Mouse (Mus musculus): ENCODE data around the gene Ano2. TPM values are rescaled to one million over a fixed set of nuclear protein-coding genes. Genes with fewer than 3 reads are reported as not detected.

Ano2 gene
- polyA plus RNA-seq, 1 experiment from 2014 or later, result 0.44 TPM

DNA sequence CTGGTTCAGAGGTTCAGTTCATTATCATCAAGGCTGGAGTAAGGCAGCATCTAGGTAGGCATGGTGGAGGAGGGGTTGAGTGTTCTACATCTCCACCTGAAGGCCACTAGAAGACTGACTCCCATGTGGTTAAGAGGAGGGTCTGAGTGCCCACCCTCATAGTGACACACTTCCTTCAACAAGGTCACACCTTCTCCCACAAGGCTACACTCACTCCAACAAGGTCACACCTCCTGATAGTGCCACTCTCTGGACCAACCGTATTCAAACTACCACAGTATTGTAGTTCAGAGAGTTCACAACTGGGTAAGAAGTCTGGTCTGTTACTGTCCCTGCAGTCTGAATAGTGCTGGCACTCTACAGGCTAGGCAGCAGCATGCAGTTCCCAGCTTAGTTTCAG lies 198.4 kb downstream of the Ano2 start:
- Histone ChIP-seq H3K36me3 (ENCODE audit: control insufficient read depth, insufficient read depth, low read length) (no peaks in the 10 kb centered on the region), H3K27me3 (ENCODE audit: control insufficient read depth, insufficient read depth, low read length) (no peaks in the 10 kb centered on the region), H3K4me3 (ENCODE audit: low read depth, low read length) (no peak overlapping the region), H3K27ac (ENCODE audit: low read depth, low read length) (no peak overlapping the region), H3K9me3 (ENCODE audit: control insufficient read depth, low read length) (no peaks in the 10 kb centered on the region), H3K4me2 (ENCODE audit: low read depth, low read length, severe bottlenecking) (no peak overlapping the region), H3K9ac (ENCODE audit: low read length) (no peak overlapping the region), H3K4me1 (replicated peaks; ENCODE audit: control insufficient read depth, insufficient read depth, low read length) (no peaks in the 10 kb centered on the region)
- DNase-seq (ENCODE audit: low spot score) (no peak), ATAC-seq (replicated peaks; ENCODE audit: low FRiP score) (no peak)
- 80% methylated on average over 1 of the region's 1 CpGs for WGBS

DNA sequence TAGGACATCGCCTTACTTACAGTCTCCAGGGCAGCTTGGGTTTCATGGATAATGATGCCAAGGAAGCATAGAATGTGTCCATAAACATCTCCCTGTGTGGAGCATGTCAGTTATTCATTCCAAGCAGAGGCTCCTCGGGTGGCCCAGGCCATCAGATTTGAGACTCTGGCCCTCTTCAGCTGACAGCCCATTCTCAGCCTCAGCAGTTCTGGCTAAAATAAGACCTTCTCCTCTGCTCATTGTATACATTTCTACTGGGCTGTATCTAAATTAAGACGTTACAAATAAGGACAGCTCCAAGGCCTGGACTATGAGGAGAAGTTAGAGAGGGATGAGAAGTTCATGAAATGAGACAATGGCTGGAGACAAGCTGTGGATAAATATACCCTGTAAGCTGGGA lies 204.1 kb downstream of the Ano2 start:
- H3K9me3 ChIP-seq (ENCODE audit: control insufficient read depth, low read length), result no peaks in the 10 kb centered on the region
- 81% methylated on average over 3 of the region's 3 CpGs for WGBS
- H3K4me1 ChIP-seq (replicated peaks; ENCODE audit: control insufficient read depth, insufficient read depth, low read length), result no peaks in the 10 kb centered on the region
- H3K27ac ChIP-seq (ENCODE audit: low read depth, low read length), result no peak overlapping the region
- ATAC-seq (replicated peaks; ENCODE audit: low FRiP score), result no peak
- no peaks in the 10 kb centered on the region for H3K27me3 ChIP-seq (ENCODE audit: control insufficient read depth, insufficient read depth, low read length)
- no peak for DNase-seq (ENCODE audit: low spot score)
- no peak overlapping the region for H3K4me2 ChIP-seq (ENCODE audit: low read depth, low read length, severe bottlenecking)
- no peak overlapping the region for H3K4me3 ChIP-seq (ENCODE audit: low read depth, low read length)
- no peaks in the 10 kb centered on the region for H3K36me3 ChIP-seq (ENCODE audit: control insufficient read depth, insufficient read depth, low read length)
- H3K9ac ChIP-seq (ENCODE audit: low read length), result no peak overlapping the region

DNA sequence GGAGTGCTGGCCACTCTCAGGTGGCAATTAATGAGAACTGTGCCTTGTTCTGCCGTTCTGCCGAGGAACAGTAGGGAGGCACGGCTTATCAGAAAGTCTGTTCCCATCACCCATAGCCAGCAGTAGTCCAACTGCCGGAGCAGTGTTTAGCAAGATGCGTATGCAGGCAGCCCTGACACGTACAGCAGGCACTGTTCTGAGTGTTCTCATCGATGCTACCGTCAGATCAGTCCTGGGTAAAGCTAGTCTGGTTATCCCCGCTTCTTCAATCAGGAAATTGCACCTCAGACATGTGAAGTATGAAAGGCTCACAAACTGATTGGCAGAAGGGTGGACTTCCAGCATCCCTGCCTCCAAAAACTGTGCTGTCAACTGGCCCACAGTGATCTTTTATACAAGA lies 224.2 kb downstream of the Ano2 start:
- Histone ChIP-seq H3K4me1 (replicated peaks; ENCODE audit: control insufficient read depth, insufficient read depth, low read length) (no peaks in the 10 kb centered on the region), H3K4me3 (ENCODE audit: low read depth, low read length) (no peak overlapping the region), H3K9ac (ENCODE audit: low read length) (no peak overlapping the region), H3K4me2 (ENCODE audit: low read depth, low read length, severe bottlenecking) (no peak overlapping the region), H3K27ac (ENCODE audit: low read depth, low read length) (no peak overlapping the region), H3K27me3 (ENCODE audit: control insufficient read depth, insufficient read depth, low read length) (no peaks in the 10 kb centered on the region), H3K9me3 (ENCODE audit: control insufficient read depth, low read length) (no peaks in the 10 kb centered on the region), H3K36me3 (ENCODE audit: control insufficient read depth, insufficient read depth, low read length) (no peaks in the 10 kb centered on the region)
- ATAC-seq (replicated peaks; ENCODE audit: low FRiP score), result no peak
- WGBS, result 84% methylated on average over 9 of the region's 9 CpGs
- no peak for DNase-seq (ENCODE audit: low spot score)

DNA sequence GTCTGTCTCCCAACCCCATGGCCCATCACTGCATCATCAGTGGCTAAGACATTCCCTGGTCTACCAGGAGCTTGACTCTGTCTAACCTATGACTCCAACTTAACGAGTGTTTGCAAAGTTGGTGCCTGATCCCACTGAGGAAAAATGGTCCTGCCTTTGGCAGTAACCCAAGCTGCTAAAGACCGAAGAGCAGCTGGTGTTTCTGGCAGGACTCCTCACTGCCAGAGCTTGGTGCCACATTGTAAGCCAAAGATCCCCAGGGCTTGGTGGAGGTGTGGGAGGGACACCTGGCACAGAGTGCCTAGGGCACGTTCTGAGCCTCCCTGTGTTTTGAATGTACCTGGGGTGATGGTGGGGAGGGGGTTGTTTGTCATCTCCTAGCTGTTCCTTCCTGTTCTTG lies 232.5 kb downstream of the Ano2 start:
- Histone ChIP-seq H3K27ac (ENCODE audit: low read depth, low read length) (no peak overlapping the region), H3K27me3 (ENCODE audit: control insufficient read depth, insufficient read depth, low read length) (no peaks in the 10 kb centered on the region), H3K4me2 (ENCODE audit: low read depth, low read length, severe bottlenecking) (no peak overlapping the region), H3K4me3 (ENCODE audit: low read depth, low read length) (no peak overlapping the region), H3K36me3 (ENCODE audit: control insufficient read depth, insufficient read depth, low read length) (no peaks in the 10 kb centered on the region), H3K4me1 (replicated peaks; ENCODE audit: control insufficient read depth, insufficient read depth, low read length) (no peaks in the 10 kb centered on the region), H3K9ac (ENCODE audit: low read length) (no peak overlapping the region), H3K9me3 (ENCODE audit: control insufficient read depth, low read length) (no peaks in the 10 kb centered on the region)
- 80% methylated on average over 3 of the region's 3 CpGs for WGBS
- no peak for DNase-seq (ENCODE audit: low spot score)
- ATAC-seq (replicated peaks; ENCODE audit: low FRiP score), result no peak

DNA sequence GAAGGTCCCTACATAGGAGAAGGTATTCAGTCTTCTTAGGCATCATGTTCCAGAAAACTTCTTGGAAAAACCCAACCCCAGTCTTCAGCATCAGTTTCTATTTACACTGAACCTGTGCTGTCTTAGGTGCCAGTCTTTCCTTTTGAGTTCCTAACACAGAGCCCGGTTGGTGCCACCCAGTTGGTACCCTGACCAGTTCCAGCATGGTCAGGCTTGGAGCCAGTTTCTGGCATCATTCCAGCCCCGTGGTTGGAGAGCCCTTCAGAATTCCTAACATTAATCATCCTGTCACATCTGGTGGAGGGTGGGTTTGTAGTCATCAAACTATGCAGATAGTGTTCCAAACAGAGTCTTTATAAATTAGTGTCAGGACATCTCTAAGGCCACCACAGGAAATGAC lies 234.8 kb downstream of the Ano2 start:
- no peak overlapping the region for H3K27ac ChIP-seq (ENCODE audit: low read depth, low read length)
- no peaks in the 10 kb centered on the region for H3K9me3 ChIP-seq (ENCODE audit: control insufficient read depth, low read length)
- DNase-seq (ENCODE audit: low spot score), result no peak

DNA sequence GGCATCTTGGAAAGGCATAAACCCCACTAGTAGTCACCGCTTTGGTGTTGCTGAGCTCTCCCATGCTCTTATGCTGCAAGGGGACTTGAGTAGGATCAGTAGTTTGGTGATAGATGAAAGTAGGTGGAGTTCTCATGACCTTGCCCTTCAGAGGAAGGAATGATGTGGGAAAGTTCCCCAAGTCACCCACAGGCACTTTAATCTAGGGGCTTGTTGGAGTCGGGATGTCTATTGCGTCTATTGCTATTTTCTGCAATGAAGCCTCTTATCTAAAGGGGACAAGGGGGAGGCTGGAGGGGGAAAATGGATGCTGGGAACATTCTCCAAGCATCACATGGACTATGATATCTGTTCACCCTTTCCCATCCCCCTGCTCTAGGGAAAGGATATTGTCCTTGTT lies 235.6 kb downstream of the Ano2 start:
- DNase-seq (ENCODE audit: low spot score) (no peak), ATAC-seq (replicated peaks; ENCODE audit: low FRiP score) (no peak)
- no peak overlapping the region for H3K4me2 ChIP-seq (ENCODE audit: low read depth, low read length, severe bottlenecking)
- H3K36me3 ChIP-seq (ENCODE audit: control insufficient read depth, insufficient read depth, low read length), result no peaks in the 10 kb centered on the region
- no peaks in the 10 kb centered on the region for H3K4me1 ChIP-seq (replicated peaks; ENCODE audit: control insufficient read depth, insufficient read depth, low read length)
- 97% methylated on average over 3 of the region's 3 CpGs for WGBS
- no peak overlapping the region for H3K27ac ChIP-seq (ENCODE audit: low read depth, low read length)
- no peak overlapping the region for H3K4me3 ChIP-seq (ENCODE audit: low read depth, low read length)
- no peaks in the 10 kb centered on the region for H3K9me3 ChIP-seq (ENCODE audit: control insufficient read depth, low read length)
- H3K27me3 ChIP-seq (ENCODE audit: control insufficient read depth, insufficient read depth, low read length), result no peaks in the 10 kb centered on the region
- no peak overlapping the region for H3K9ac ChIP-seq (ENCODE audit: low read length)

More for the DNA sequence above, 234.8 kb downstream of the Ano2 start:
- no peak overlapping the region for H3K4me2 ChIP-seq (ENCODE audit: low read depth, low read length, severe bottlenecking)
- no peaks in the 10 kb centered on the region for H3K4me1 ChIP-seq (replicated peaks; ENCODE audit: control insufficient read depth, insufficient read depth, low read length)
- no peaks in the 10 kb centered on the region for H3K36me3 ChIP-seq (ENCODE audit: control insufficient read depth, insufficient read depth, low read length)
- no peak overlapping the region for H3K9ac ChIP-seq (ENCODE audit: low read length)
- no peaks in the 10 kb centered on the region for H3K27me3 ChIP-seq (ENCODE audit: control insufficient read depth, insufficient read depth, low read length)
- no peak overlapping the region for H3K4me3 ChIP-seq (ENCODE audit: low read depth, low read length)
- 88% methylated on average over 2 of the region's 2 CpGs for WGBS
- no peak for ATAC-seq (replicated peaks; ENCODE audit: low FRiP score)

DNA sequence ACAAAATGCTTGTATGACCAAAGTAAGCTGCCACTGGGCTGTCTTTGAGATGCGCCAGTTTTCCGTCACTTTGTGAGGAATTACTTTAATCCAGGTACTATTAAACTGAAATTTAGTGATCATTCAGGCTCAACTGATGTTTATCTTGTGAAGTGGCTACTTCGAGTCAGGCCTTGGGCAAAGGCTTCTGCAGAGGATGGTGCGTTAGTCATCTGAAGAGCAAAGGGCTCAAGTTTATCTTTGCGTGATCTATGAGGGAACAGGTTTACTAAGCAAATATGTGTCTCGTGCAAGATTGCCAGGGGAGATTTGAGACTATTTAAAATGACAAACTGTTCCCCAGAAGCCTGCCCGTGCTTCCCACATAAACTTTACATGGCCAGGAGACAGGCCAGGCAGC lies 241.7 kb downstream of the Ano2 start:
- Histone ChIP-seq H3K4me2 (ENCODE audit: low read depth, low read length, severe bottlenecking) (no peak overlapping the region), H3K9me3 (ENCODE audit: control insufficient read depth, low read length) (no peaks in the 10 kb centered on the region), H3K4me3 (ENCODE audit: low read depth, low read length) (no peak overlapping the region), H3K27me3 (ENCODE audit: control insufficient read depth, insufficient read depth, low read length) (no peaks in the 10 kb centered on the region), H3K4me1 (replicated peaks; ENCODE audit: control insufficient read depth, insufficient read depth, low read length) (no peaks in the 10 kb centered on the region), H3K27ac (ENCODE audit: low read depth, low read length) (no peak overlapping the region), H3K36me3 (ENCODE audit: control insufficient read depth, insufficient read depth, low read length) (no peaks in the 10 kb centered on the region), H3K9ac (ENCODE audit: low read length) (no peak overlapping the region)
- ATAC-seq (replicated peaks; ENCODE audit: low FRiP score), result no peak
- WGBS, result 87% methylated on average over 7 of the region's 7 CpGs
- DNase-seq (ENCODE audit: low spot score), result no peak

DNA sequence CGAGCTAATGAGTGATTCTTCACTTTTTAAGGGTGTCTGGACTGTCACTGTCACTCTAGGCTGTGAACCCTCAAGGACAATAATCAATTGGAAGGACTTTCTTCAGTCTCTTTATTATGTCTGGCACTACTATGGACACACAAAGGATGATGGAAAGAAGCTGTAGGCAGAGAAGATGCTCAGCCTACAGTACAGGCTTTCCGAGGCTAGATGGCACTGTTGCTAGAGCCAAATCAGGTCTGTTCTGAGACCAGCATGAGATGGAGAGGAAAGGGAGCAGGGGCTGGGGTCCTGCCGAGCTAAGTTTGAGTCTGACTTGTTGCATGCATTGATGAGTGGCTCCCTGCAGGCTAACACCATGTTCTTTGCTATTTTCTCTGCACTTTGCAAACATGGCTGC lies 264.7 kb downstream of the Ano2 start:
- WGBS, result 17% methylated on average over 3 of the region's 3 CpGs
- Histone ChIP-seq H3K4me1 (replicated peaks; ENCODE audit: control insufficient read depth, insufficient read depth, low read length) (no peaks in the 10 kb centered on the region), H3K27me3 (ENCODE audit: control insufficient read depth, insufficient read depth, low read length) (no peaks in the 10 kb centered on the region), H3K9ac (ENCODE audit: low read length) (no peak overlapping the region), H3K36me3 (ENCODE audit: control insufficient read depth, insufficient read depth, low read length) (no peaks in the 10 kb centered on the region), H3K4me3 (ENCODE audit: low read depth, low read length) (no peak overlapping the region), H3K9me3 (ENCODE audit: control insufficient read depth, low read length) (no peaks in the 10 kb centered on the region), H3K27ac (ENCODE audit: low read depth, low read length) (no peak overlapping the region), H3K4me2 (ENCODE audit: low read depth, low read length, severe bottlenecking) (no peak overlapping the region)
- DNase-seq (ENCODE audit: low spot score), result peak; percentile 53
- ATAC-seq (replicated peaks; ENCODE audit: low FRiP score), result no peak; the same call in 1 of the 2 replicates

DNA sequence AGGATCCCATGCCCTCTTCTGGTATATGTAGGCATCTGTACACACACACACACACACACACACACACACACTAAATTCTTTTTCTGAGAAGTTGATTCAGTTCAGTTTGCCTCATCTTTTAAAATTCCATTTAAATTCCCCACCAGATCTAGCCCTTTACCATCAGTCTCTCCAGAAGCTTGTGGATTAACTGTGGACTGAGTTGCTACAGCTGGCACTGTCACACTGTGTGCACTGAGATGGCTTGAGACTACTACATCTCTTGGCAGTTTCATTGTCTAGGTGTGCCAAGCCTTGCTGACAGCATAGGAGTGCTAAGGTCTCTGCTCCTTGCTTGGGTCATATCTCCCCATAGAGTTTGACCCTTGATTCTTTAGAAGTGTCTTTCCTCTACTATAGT lies 283.3 kb downstream of the Ano2 start:
- Histone ChIP-seq H3K27ac (ENCODE audit: low read depth, low read length) (no peak overlapping the region), H3K9me3 (ENCODE audit: control insufficient read depth, low read length) (no peaks in the 10 kb centered on the region), H3K27me3 (ENCODE audit: control insufficient read depth, insufficient read depth, low read length) (no peaks in the 10 kb centered on the region), H3K9ac (ENCODE audit: low read length) (no peak overlapping the region), H3K4me3 (ENCODE audit: low read depth, low read length) (no peak overlapping the region), H3K36me3 (ENCODE audit: control insufficient read depth, insufficient read depth, low read length) (no peaks in the 10 kb centered on the region), H3K4me1 (replicated peaks; ENCODE audit: control insufficient read depth, insufficient read depth, low read length) (no peaks in the 10 kb centered on the region), H3K4me2 (ENCODE audit: low read depth, low read length, severe bottlenecking) (no peak overlapping the region)
- DNase-seq (ENCODE audit: low spot score) (no peak), ATAC-seq (replicated peaks; ENCODE audit: low FRiP score) (no peak)
